Mouse (Mus musculus): ENCODE data around the gene Gm29735. TPM values are rescaled to one million over a fixed set of nuclear protein-coding genes. Genes with fewer than 3 reads are reported as not detected.

Gene Gm29735
- polyA plus RNA-seq, 1 experiment, result not detected

DNA sequence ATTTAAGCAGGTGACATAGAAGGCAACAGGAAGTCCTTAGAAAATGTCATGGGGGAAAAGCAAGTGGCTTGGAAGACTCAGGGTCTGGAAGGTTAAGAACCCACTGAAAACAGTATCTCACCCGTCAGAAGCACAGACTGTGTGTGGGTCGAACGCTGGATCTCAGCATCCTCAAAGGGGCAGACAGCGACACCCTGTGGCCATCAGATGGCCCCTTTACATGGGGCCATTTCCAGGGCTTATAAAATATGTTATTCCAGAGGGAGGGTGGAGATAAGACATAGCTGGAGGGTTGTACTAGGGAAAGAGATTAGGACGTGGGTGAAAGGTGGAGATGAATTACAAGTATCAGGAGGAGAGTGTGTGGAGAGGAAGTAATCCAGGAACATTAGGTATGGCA is 37.3 kb downstream of the Gm29735 start:
- Histone ChIP-seq H3K4me3 (ENCODE audit: insufficient read depth, poor library complexity, severe bottlenecking) (no peak overlapping the region), H3K27me3 (ENCODE audit: control insufficient read depth, insufficient read depth, insufficient read length) (peaks cover 25% of the 10 kb centered on the region), H3K79me2 (ENCODE audit: control insufficient read depth, insufficient read depth) (no peaks in the 10 kb centered on the region), H3K36me3 (ENCODE audit: control insufficient read depth, insufficient read depth) (no peaks in the 10 kb centered on the region), H3K79me3 (ENCODE audit: low read depth) (no peaks in the 10 kb centered on the region), H3ac (ENCODE audit: control insufficient read depth, insufficient read length, low read depth) (no peak overlapping the region)
- peak; percentile 34 for TF ChIP-seq CTCF (IDR thresholded peaks at IDR 0.05; ENCODE audit: control insufficient read depth, insufficient read depth, insufficient read length)
- TF ChIP-seq MYOG (IDR thresholded peaks at IDR 0.05; ENCODE audit: control insufficient read depth, extremely low read depth, insufficient read length), result no peak

Other genes with a start within 250 kb of the Gm29735 start
- 29.5 TPM for gene Tollip, start 238.6 kb downstream of the Gm29735 start, polyA plus RNA-seq (2012; fragmentation: generic; extraction: Trizol)
- gene Brsk2, start 207.4 kb downstream of the Gm29735 start, polyA plus RNA-seq (2012; fragmentation: generic; extraction: Trizol), result 0.05 TPM
- gene Mob2, start 96.0 kb downstream of the Gm29735 start, polyA plus RNA-seq (2012; fragmentation: generic; extraction: Trizol), result 27.5 TPM
- gene Dusp8, start 61.3 kb downstream of the Gm29735 start, polyA plus RNA-seq (2012; fragmentation: generic; extraction: Trizol), result 2.1 TPM
- not detected for gene Gm45618, start 36.4 kb downstream of the Gm29735 start, polyA plus RNA-seq (2012; fragmentation: generic; extraction: Trizol)
- gene Gm39115, start 21.1 kb downstream of the Gm29735 start, polyA plus RNA-seq (2012; fragmentation: generic; extraction: Trizol), result not detected
- not detected for gene Gm45337, start 12.5 kb downstream of the Gm29735 start, polyA plus RNA-seq (2012; fragmentation: generic; extraction: Trizol)
- gene Gm4553, start 8.6 kb upstream of the Gm29735 start, polyA plus RNA-seq (2012; fragmentation: generic; extraction: Trizol), result not detected
- not detected for gene Krtap5-2, start 18.9 kb upstream of the Gm29735 start, polyA plus RNA-seq (2012; fragmentation: generic; extraction: Trizol)
- gene Gm10153, start 33.3 kb upstream of the Gm29735 start, polyA plus RNA-seq (2012; fragmentation: generic; extraction: Trizol), result not detected
- not detected for gene Krtap5-3, start 44.3 kb upstream of the Gm29735 start, polyA plus RNA-seq (2012; fragmentation: generic; extraction: Trizol)
- not detected for gene Gm7579, start 54.7 kb upstream of the Gm29735 start, polyA plus RNA-seq (2012; fragmentation: generic; extraction: Trizol)
- not detected for gene Krtap5-5, start 72.9 kb upstream of the Gm29735 start, polyA plus RNA-seq (2012; fragmentation: generic; extraction: Trizol)
- gene Gm40460, start 84.0 kb upstream of the Gm29735 start, polyA plus RNA-seq (2012; fragmentation: generic; extraction: Trizol), result not detected
- not detected for gene Gm2431, start 101.2 kb upstream of the Gm29735 start, polyA plus RNA-seq (2012; fragmentation: generic; extraction: Trizol)
- not detected for gene Gm4559, start 117.2 kb upstream of the Gm29735 start, polyA plus RNA-seq (2012; fragmentation: generic; extraction: Trizol)
- gene Krtap5-1, start 140.0 kb upstream of the Gm29735 start, polyA plus RNA-seq (2012; fragmentation: generic; extraction: Trizol), result not detected
- 0.04 TPM for gene Krtap5-4, start 146.4 kb upstream of the Gm29735 start, polyA plus RNA-seq (2012; fragmentation: generic; extraction: Trizol)
- 2.0 TPM for gene Ifitm10, start 216.6 kb upstream of the Gm29735 start, polyA plus RNA-seq (2012; fragmentation: generic; extraction: Trizol)
- gene Gm49369, start 225.6 kb upstream of the Gm29735 start, polyA plus RNA-seq (2012; fragmentation: generic; extraction: Trizol), result not detected
- 384 TPM for gene Ctsd, start 230.9 kb upstream of the Gm29735 start, polyA plus RNA-seq (2012; fragmentation: generic; extraction: Trizol)